Mouse (Mus musculus) layer of hippocampus, adult 18-20 months (tissue): ENCODE results near the gene Prr5l. TPM values are rescaled to one million over a fixed set of nuclear protein-coding genes. Genes with fewer than 3 reads are reported as not detected.

Experiments used
- DNase-seq, 2 experiments: peaks; one replicate each; pipeline ENCODE4 v3.0.0; 2022; ENCODE audit warnings: low spot score in 2 of 2
- total RNA-seq, 2 experiments: library from RNA; stranded (reverse); gene quantifications; 2 replicates each; pipeline ENCODE4 v1.2.3; 2021

Gene Prr5l
- total RNA-seq, 2 experiments from 2014 or later: 8.3 to 9.8 TPM

- no peak for DNase-seq
These were observed 57.4 kb downstream of the Prr5l start for GRCm38 (mm10) chr2:101825226-101826120.

DNA sequence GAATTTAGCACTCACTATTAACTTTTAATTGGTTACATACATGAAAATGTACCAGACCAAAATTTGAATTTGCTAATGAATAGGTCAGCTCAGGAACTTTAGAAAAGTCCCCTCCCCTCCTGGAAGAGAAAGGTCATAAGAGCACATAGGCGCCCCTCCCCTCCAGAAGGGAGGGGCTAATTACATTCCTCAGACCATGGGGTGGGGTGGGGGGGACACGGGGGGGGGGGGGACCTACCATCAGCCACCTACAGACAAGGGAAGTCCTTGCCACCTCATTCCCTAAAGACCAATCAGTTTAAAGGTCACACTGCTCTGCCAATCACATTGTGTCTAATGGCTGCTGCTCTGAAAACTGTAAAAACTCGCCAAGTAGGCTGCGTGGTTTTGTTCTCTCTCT is 59.0 kb downstream of the Prr5l start:
- DNase-seq: no peak

GRCm38 (mm10) chr2:101822785-101823184 is 60.0 kb downstream of the Prr5l start:
- DNase-seq: no peak

GRCm38 (mm10) chr2:101820816-101821215 is 62.0 kb downstream of the Prr5l start:
- DNase-seq: no peak

DNA sequence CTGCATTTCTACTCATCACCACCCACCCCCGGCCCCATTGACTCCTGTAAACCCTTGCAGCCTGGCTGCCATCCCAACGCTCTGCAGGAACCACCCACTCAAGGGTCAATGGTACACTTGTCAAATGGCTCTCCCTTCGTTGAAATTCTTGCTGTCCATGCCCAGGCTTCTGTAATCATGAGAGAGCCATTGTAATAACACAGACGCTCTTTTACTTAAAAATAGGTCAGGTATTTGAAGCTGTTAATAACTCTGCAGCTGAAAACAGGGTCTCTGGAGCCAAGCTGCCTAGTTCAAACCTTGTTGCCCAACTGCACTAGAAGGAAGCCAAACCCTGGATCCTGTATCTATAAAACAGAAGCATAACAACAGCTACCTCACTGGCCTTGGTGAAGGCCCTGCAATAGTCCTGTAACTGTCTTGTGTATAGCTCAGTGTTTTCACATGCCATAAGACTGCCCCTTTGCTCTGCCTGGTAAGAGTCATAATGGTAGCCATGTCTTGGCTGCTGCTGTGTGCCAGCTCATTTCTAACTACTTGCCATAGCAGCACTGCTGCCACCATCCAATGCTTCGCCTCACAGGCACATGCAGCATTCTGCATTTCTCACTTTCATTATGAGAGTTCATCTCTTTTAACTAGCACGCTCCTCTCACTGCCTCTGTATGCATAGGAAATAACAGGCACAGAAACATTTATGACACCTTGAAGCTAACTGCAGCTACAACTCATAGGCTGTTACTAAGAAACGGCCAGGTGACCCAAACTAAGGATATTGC is 63.7 kb downstream of the Prr5l start:
- no peak for DNase-seq

GRCm38 (mm10) chr2:101816646-101817308 is 66.0 kb downstream of the Prr5l start:
- no peak for DNase-seq

DNA sequence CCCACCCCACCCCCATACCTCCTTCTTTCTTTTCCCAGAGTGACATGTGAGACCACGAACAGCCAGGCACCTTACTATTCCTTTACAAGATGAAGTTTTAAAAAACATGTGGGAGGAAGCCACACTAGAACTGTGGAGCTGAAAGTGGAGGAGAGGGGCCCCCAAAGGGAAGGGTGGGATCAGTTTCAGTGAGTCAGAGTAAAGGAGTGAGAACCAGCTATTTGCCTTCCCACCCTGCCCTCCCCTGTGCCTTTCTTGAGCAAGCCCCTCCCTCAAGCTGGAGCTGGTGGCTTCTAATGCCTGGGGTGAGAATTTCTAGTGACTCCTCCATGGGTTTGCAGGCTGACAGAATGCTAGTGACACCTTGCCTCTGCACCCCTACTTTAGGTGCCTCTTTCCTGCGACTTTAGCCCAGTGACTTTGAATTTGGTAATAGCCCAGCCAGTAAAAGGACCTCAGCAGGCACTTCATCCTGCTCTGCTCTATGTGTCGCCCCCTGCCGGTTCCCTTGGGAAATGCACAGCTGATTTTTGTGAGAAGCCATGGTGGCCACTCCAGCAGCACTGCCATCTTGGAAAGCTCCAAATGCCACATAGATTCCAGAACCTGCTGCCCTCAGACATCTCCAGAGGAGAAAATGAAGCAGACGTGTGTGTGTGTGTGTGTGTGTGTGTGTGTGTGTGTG is 67.4 kb downstream of the Prr5l start:
- no peak for DNase-seq

DNA sequence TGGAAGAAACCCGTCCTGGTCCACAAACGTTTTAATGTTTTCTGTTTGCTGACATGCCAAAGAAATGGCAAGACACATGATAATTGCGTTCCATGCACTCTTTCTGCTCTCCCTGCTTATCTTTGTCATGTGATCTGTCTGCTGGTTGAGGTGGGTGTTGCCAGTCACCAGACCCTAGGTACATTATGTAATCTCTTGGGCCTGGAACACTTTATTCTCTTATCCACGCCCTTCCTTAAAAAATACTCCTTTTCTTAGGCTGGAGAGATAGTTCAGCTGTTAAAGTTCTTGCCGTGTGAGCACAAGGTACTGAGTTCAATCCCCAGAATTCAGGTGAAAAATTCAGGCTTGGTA is 68.6 kb downstream of the Prr5l start:
- no peak for DNase-seq

DNA sequence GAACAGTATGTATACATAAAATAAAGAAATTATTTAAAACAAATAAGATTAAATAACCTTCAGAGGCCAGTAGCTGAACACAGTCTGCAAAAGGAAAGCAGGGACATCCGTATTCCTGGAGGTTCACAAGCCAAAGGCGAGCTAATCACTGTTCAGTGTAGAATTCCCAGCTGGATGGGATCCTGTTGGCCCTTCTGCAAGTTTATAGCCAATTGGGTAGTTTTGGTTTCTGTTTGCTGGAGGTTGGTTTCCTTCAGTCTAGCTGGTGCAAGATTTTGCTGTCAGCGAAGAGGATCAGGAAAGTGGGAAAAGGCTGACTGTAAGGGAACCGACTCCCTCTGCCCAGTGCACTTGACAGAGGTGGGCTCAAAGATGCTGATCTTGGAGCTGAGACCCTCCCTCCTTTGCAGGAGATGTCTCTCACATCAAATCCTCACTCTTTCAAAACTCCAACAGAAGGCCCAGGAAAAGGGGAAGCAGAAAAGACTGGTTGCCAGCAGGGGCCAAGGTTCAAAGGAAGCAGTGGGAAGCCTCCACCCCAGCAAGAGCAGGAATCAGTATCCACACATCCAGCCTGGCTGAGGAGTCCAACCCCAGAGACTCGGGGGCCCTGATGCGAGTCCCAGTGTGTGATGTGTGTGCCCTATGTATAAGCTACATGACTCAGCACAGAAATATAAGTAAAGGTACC is 69.1 kb downstream of the Prr5l start:
- no peak for DNase-seq

DNA sequence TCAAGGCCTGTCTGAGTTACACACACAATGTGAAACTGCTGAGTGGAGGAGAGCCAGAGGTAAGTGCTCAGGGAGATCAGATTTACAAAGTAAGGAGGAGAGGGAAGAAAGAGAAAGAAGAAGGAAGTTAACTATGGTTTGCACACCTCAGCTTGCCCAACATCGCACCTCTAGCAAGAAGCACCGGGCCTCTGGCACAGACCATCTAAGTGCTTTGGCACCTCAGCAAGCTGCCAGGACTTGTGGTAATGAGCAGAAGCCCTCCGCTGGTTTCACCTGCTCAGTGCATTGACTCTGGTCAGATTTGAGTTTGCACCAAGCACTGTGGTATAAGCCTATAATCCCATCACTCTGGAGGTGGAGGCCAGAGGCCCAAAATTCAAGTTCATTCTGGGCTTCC is 70.9 kb downstream of the Prr5l start:
- no peak for DNase-seq

GRCm38 (mm10) chr2:101810774-101811173 is 72.1 kb downstream of the Prr5l start:
- DNase-seq: no peak

- no peak for DNase-seq
These were observed 73.1 kb downstream of the Prr5l start for GRCm38 (mm10) chr2:101809640-101810305.

- DNase-seq: no peak
These were observed 75.1 kb downstream of the Prr5l start for GRCm38 (mm10) chr2:101807756-101808155.

DNA sequence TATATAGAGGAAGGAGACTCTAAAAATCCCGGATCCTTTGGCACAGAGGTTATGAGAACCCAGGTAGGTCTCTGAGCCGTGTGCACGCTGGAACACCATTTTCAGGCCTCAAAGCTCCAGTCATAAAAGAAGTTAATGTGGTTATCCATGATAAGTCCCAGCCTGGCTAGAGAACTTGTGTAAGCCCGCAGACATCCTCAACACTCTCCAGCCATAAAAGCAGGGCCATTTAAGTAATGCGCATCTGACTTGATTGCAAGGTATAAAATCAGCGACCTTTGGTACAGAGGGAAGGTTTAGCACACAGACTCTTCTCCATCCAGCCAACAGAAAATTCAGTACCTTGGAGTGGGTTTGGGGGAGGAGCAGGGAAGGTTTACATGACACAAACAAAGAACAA is 80.6 kb downstream of the Prr5l start:
- DNase-seq: no peak

DNA sequence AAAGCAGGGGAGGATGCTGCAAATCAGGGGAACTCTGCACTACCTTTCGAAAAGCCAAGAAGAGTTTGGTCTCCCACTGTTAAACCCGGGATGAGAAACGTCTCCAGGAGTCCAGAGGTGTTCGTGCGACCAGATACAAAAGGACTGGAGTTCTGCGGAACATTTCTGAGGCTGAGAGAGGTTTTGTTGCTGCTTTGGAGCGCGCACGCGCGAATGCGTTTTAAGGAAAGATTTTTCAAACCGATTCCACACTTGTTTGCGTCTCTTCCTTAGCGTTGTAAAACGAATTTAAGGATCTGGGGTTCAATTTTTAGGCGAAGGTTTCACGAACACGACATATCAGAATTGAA is 85.0 kb downstream of the Prr5l start:
- DNase-seq: no peak

DNA sequence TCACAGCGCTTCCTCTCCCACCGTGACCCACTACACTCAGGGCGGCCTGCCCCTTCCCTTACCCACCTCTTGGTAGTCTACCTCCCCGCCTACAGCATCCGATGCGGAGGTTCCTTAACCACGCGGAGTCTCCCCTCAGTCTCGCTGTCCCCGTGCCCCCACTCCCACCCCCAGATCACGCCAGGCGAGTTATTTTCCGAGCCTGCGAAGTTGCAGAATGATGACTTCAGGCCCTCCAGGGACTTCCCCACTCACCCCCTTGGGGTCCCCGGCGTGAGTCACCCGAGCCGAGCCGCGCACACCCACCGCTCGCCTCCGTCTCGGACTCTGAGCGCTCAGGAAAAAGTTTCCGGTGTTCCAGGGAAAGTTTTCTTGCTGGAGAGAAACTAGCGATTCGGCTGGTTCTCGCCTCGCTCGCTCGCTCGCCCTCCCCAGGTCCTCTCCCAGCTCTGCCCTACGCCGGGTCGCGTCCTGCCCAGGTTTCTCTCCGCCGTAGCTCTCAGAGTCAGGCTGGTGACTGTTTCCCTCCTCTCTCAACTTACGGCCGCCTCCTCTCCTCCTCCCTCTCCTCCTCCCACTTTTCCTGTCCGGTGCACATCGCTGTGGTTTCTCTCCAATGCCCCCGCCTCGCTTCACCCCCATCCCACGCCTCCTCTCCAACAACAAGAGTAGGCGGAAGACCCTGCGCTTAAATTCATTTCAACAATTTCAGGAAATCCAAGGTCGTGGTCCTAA is 85.5 kb downstream of the Prr5l start:
- DNase-seq: no peak

DNA sequence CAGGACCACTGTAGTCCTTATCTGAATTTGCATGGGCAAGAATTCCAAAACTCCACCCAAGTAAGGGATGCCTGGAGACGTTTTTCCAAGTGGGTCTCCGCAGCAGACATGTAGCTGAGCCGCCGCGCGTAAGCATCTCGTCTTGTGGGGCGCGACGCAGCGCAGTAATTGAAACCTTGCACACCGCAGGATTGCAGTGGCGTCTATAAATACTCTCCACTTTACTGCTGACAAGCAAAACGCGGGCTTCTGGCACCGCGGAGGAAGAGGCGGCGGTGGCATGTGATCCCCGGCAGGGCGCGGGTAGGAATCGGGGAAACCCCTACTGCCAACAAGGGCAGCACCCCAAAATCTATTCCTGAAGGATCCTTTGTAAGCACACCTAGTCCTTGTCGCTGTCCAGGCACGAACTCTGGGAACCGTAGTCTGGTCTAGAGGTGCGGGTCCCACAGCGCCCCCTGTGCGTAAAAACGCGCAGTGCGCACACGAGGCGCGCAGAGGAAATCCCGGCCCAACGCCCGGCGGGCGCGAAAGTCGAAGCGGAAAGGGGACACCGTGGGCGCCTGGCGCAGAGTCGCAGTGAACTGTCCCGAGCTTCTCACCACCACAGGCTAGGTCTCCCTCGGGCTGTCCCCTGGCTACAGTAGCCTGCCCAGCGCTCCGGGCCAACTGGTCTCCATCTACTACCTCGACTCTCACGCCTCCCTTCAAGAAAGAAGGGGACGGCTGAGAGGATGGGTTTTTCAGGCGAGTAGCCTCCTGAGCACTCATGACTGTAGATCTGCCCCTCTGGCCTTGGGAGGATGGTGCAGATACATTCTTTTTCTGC is 86.3 kb downstream of the Prr5l start:
- DNase-seq: peak; percentile 14 to 53

GRCm38 (mm10) chr2:101792130-101792529 is 90.7 kb downstream of the Prr5l start:
- DNase-seq: no peak

- no peak for DNase-seq
These were observed 99.6 kb downstream of the Prr5l start for GRCm38 (mm10) chr2:101783255-101783654.
